Mouse (Mus musculus): ENCODE data around the gene Actr5. TPM values are rescaled to one million over a fixed set of nuclear protein-coding genes. Genes with fewer than 3 reads are reported as not detected.
A peak's percentile ranks its signal among the peaks of the same experiment; 100 is the strongest.

Actr5 gene
- total RNA-seq, 2 experiments from 2014 or later, result 6.1 to 7.3 TPM

- intact Hi-C loops (cut with DNase I), result no loop called here
- no peak for DNase-seq
Observed at GRCm38 (mm10) chr2:158683038-158683413, 58.3 kb downstream of the Actr5 start.

DNA sequence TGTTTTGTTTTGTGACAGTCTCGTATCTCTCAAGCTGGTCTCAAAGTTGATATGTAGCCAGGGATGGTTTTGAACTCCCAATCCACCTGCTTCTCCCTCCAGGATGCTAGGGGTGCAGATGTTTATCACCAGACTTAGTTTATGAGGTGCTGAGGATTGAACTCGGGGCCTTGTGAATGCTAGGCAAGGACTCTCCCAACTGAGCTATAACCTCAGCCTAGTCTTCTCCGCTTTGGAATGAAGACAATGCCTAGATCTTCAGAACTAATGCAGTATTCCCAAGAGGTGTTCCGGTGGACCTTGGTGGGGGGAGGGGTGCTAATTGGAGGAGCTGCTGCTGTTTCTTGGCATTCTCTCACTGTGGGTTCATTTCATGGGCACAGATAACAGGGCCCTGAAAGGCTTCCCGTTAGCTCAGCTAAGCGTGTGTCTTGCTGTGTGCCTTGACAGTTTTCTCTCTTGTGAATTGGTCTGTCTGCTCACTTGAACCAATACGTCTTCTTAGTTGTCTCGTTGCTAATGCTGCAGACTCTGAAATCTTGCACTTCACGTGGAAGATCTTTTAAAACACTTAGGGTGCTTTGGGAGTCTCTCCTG, 59.7 kb downstream of the Actr5 start:
- no peak for DNase-seq
- intact Hi-C loops (cut with DNase I), result no loop called here

- DNase-seq, result no peak
- intact Hi-C loops (cut with DNase I), result loop anchor here (5.0 kb wide), 1 partner anchor 57 kb away; no protein-coding TSS in a partner anchor
Observed at GRCm38 (mm10) chr2:158684910-158685309, 60.2 kb downstream of the Actr5 start.

DNA sequence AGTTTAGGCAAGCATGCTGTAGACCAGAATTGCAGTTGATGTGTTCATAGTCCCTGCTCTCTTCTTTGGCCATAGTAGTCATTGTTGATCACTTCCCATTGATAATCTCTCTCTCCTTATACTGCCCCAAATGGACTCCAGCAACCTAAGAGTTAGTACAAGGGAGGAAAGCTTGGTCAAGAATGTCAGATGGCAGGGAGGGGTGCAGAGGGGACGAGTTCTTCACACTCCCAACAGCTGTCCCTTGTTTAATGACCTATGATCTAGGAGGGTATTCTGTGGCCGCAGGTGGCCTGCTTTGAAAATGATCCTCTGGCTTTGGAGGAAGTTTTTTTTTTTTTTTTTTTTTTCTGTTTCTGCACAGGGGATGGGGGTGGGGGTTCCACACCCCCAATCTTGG, 61.7 kb downstream of the Actr5 start:
- intact Hi-C loops (cut with DNase I), result loop anchor here (5.0 kb wide), 1 partner anchor 56 kb away; no protein-coding TSS in a partner anchor
- DNase-seq, result no peak

DNA sequence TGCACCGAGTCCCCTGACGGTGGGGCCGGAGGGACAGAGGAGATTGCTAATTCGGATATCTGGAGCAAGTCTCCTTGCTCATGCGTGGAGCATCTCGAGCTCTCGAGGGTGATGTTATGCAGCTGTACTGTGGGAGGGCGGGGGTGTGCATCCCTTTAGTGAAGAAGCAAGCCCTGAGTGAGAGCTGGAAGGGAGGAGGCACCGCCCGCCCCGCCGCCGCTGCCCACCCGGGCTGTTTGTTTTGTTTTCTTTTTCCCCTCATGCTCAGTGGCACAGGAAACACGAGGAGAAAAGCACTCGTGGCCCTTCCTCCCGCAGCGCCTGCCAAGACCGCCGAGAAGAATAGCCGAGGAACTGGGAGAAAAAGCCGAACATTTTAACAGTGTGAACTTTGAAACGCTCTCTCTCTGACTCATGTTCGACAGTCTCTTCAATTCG, 63.1 kb downstream of the Actr5 start:
- intact Hi-C loops (cut with DNase I), result loop anchor here (5.0 kb wide), 1 partner anchor 54 kb away; no protein-coding TSS in a partner anchor
- DNase-seq, result peak; percentile 62

Small RNA genes lying within 50 kb of the gene (microRNA-seq; reads per million reads assigned to microRNA genes)
- 6.1 to 7.9 reads per million in 2 experiments for gene Mir3474 (ENCODE audit: borderline number of aligned reads in 2 of 2)

Other genes starting within 250 kb of the Actr5 start
- gene Snhg11, start 249.2 kb upstream of the Actr5 start, total RNA-seq (2021), result not detected
- gene Ralgapb, start 215.0 kb upstream of the Actr5 start, total RNA-seq (2021), result 10 to 100 TPM; 33.1 to 34.6 TPM
- 1 to 10 TPM; 3.0 to 3.7 TPM for gene Adig, start 122.3 kb upstream of the Actr5 start, total RNA-seq (2021)
- not detected for gene Arhgap40, start 112.1 kb upstream of the Actr5 start, total RNA-seq (2021)
- gene Slc32a1, start 14.1 kb upstream of the Actr5 start, total RNA-seq (2021), result not detected
- 10 to 100 TPM; 11.3 to 13.4 TPM for gene Ppp1r16b, start 40.5 kb downstream of the Actr5 start, total RNA-seq (2021)
- 1 to 10 TPM; 1.0 to 1.5 TPM for gene Fam83d, start 143.2 kb downstream of the Actr5 start, total RNA-seq (2021)
- 10 to 100 TPM; 16.9 to 18.4 TPM for gene Dhx35, start 169.9 kb downstream of the Actr5 start, total RNA-seq (2021)

All from heart, postnatal 36 days (tissue).